Mouse (Mus musculus) cerebellum, adult 8-10 months (tissue): ENCODE results near the gene 1700049E17Rik2.
"Not testable (repeated sequence)": the region's sequence is repeated elsewhere in the genome, so short reads cannot be mapped to it uniquely, and the experiment has no call there.

Source experiments
- DNase-seq: peaks from one replicate; pipeline ENCODE4 v3.0.0; 2022

Gene 1700049E17Rik2

DNA sequence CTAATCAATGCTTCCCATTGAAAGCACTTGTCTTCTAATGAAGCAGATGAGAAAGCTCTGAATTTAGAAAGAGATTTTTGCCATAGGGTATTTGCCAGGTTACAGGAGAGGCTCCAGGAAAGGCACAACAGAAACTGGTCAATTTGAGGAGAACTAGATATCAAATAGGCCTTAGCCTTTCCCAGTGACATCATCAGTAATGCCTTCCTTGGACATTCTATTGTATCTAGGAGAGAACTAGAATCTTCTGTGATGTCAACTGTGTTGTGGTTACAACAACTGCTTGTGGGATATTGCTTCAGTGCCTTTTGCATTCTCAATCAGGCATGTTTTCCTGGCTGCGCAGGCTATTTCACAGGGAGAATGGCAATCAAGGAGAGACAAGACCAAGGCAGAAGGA, at the start of gene 1700049E17Rik2:
TSS of gene 1700049E17Rik2 (plus strand) at position 301 of the 400 bp plus-strand sequence.
- DNase-seq, result not testable (repeated sequence)

- DNase-seq, result not testable (repeated sequence)
Observed at GRCm38 (mm10) chr14:41524695-41525094, 48.3 kb upstream of the 1700049E17Rik2 start.

DNA sequence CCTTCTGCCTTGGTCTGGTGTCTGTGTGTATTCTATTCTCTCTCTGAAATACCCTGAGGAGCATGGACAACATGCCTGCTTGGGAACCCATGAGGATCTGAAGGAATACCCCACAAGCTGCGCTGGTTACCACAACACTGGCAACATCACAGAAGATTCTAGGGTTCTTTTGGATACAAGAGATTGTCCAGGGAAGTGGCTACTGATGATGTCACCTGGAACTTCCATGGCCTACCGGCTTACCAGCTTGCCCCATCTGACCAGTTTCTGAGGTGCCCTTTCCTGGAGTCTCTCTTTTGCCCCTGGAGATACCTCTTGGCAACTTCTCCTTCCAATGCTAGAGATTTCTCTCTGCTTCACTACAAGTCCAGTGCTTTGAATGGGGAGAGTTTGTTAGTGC, 17.5 kb upstream of the 1700049E17Rik2 start, which contains the start of gene Gm7970:
TSS of gene Gm7970 (minus strand) at position 101 of the 400 bp plus-strand sequence.
- DNase-seq, result not testable (repeated sequence)

DNA sequence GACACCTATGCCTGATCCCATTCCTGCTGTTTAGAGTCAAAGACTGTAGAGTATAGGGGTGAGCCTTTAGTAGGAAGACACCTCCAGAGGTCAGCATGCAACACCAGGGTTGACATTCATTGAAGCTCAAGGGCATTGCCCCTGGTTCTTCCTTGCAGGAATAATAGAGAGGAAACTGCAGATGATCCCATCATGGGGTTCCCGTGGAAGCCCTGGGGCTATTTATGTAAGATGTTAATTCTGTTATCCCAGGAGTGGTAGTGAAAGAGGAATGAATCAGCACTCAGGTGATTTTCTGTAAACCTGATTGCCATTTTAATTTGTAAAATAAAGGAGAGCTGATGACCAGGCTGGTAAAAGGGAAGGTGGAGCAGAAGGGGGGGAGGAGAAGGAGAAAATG, 13.3 kb downstream of the 1700049E17Rik2 start:
- DNase-seq, result not testable (repeated sequence)

GRCm38 (mm10) chr14:41600935-41601334, 27.9 kb downstream of the 1700049E17Rik2 start:
- DNase-seq, result not testable (repeated sequence)

DNA sequence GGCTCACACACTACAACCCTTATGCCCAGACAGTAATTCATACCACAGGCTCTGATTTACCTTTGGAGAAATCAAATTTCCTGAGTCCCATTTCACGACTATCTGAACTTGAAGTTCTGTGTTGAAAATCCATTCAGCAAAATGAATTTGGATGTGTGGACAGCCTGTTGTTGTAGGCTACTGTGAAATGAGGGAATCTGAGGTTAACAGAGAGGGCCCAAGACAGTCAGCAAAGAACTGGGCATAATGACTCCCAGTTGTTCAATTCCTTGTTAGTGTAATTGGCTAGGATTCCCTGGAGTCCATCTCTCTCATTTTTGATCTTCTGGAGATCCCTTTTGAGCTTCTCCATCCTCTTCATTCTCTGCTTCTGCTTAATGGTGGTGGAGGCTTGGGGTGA, 37.7 kb downstream of the 1700049E17Rik2 start:
- DNase-seq, result not testable (repeated sequence)

- DNase-seq, result not testable (repeated sequence)
Observed at GRCm38 (mm10) chr14:41622535-41622934, 49.5 kb downstream of the 1700049E17Rik2 start.

DNA sequence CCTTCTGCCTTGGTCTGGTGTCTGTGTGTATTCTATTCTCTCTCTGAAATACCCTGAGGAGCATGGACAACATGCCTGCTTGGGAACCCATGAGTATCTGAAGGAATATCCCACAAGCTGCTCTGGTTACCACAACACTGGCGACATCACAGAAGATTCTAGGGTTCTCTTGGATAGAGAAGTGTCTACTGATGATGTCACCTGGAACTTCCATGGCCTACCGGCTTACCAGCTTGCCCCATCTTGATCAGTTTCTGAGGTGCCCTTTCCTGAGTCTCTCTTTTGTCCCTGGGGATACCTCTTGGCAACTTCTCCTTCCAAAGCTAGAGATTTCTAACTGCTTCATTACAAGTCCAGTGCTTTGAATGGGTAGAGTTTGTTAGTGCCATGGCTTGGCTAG, 51.5 kb downstream of the 1700049E17Rik2 start, which contains the start of gene Gm3072:
TSS of gene Gm3072 (minus strand) at position 101 of the 400 bp plus-strand sequence.
- not testable (repeated sequence) for DNase-seq

GRCm38 (mm10) chr14:41630144-41630543, 57.1 kb downstream of the 1700049E17Rik2 start:
- DNase-seq, result not testable (repeated sequence)
